In the genomic region with DNA sequence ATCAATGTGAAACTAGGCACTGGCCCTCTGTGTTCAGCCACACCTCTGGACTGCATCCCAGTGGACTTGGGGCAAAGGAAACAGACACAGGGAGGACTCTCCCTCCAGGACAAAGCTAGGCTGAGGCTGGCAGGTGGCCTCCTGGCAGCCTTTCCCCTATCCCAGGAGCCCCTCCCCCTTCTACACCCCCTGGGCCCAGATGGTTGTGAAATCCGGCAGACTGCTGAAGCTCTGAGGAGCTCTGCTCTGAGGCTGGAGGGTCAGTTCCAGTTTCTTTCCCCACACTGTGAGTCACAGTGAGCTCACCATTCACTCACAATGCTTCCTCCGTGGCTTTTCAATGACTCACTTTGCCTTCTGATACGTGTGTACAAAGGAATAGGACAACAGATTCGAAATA, we compare ENCODE assay signal across 8 mouse cellular contexts. TPM values are rescaled to one million over a fixed set of nuclear protein-coding genes. Genes with fewer than 3 reads are reported as not detected.
DNase-seq lines count a peak whose midpoint lies in the region; ATAC-seq and TF ChIP-seq lines count a peak whose summit lies in the region.

No protein-coding gene starts in this region.

- no peak for TF ChIP-seq CTCF in testis, adult 2 months (IDR thresholded peaks at IDR 0.05; ENCODE audit: control insufficient read depth, insufficient read depth, insufficient replicate concordance, low read depth, low read length)

- peak; percentile 44; the same call in 1 of the 2 replicates for ATAC-seq in forebrain, embryonic 12.5 days (ENCODE audit: low FRiP score)
- peak; percentile 57 to 60; a peak in 2 of 4 replicates for ATAC-seq in hematopoietic stem cell, adult 5-6 weeks (replicated peaks in 1 of 2; ENCODE audit: insufficient read depth in 1 of 2, low FRiP score in 2 of 2, low TSS enrichment in 1 of 2, low read depth in 1 of 2, poor library complexity in 2 of 2, severe bottlenecking in 2 of 2)
- peak; percentile 67 for ATAC-seq in midbrain, embryonic 13.5 days

- 0 out of 2 replicates have a peak, but pooled peaks cover 2% of the 10 kb centered on the region for H3K9me3 ChIP-seq in forebrain, embryonic 12.5 days
- no peaks in the 10 kb centered on the region for H3K9me3 ChIP-seq in midbrain, embryonic 13.5 days

- no peak overlapping the region for H3K4me2 ChIP-seq in forebrain, embryonic 12.5 days
- 0 out of 2 replicates have a peak overlapping the region, but pooled peaks have one; percentile 6 for H3K4me2 ChIP-seq in midbrain, embryonic 13.5 days (replicated peaks)

- H3K4me3 ChIP-seq in forebrain, embryonic 12.5 days (replicated peaks), result no peak overlapping the region
- no peak overlapping the region for H3K4me3 ChIP-seq in midbrain, embryonic 13.5 days (replicated peaks)
- H3K4me3 ChIP-seq in testis, adult 2 months (ENCODE audit: control insufficient read depth, low read depth, low read length), result no peak overlapping the region

- no peaks in the 10 kb centered on the region for H3K36me3 ChIP-seq in forebrain, embryonic 12.5 days (replicated peaks)
- H3K36me3 ChIP-seq in midbrain, embryonic 13.5 days, result no peaks in the 10 kb centered on the region
- no peaks in the 10 kb centered on the region for H3K36me3 ChIP-seq in testis, adult 2 months (ENCODE audit: control insufficient read depth, insufficient read depth, low read length)

- no peak for TF ChIP-seq POLR2A in testis, adult 2 months (IDR thresholded peaks at IDR 0.05; ENCODE audit: control insufficient read depth, low read depth, low read length)

- peak; percentile 96 for DNase-seq in 416B (ENCODE audit: low read depth)
- peak; percentile 96 for DNase-seq in NIH3T3 (ENCODE audit: low read depth)
- DNase-seq in layer of hippocampus, postnatal 36 days, result peak; percentile 54 to 56
- DNase-seq in c-Kit-positive CD71-positive TER-119-positive erythroid progenitor cells, embryonic 14.5 days (ENCODE audit: low spot score), result no peak

- H3K27ac ChIP-seq in forebrain, embryonic 12.5 days, result peak overlapping the region; percentile 68
- peak overlapping the region; percentile 36; the same call in 1 of the 2 replicates for H3K27ac ChIP-seq in midbrain, embryonic 13.5 days
- H3K27ac ChIP-seq in testis, adult 2 months (ENCODE audit: control insufficient read depth, insufficient read depth, low read depth, low read length), result peak overlapping the region; percentile 22; the same call in 1 of the 2 replicates

- H3K4me1 ChIP-seq in forebrain, embryonic 12.5 days, result peaks cover 20% of the 10 kb centered on the region
- peaks cover 23% of the 10 kb centered on the region for H3K4me1 ChIP-seq in midbrain, embryonic 13.5 days (replicated peaks)
- H3K4me1 ChIP-seq in testis, adult 2 months (ENCODE audit: control insufficient read depth, insufficient read depth, low read length), result peaks cover 3% of the 10 kb centered on the region

- 3% methylated on average over 4 of the region's 4 CpGs for WGBS in forebrain, embryonic 12.5 days
- WGBS in midbrain, embryonic 13.5 days, result 13% methylated on average over 4 of the region's 4 CpGs

- 0 out of 2 replicates have a peak overlapping the region, but pooled peaks have one; percentile 18 for H3K9ac ChIP-seq in forebrain, embryonic 12.5 days
- peak overlapping the region; percentile 4; the same call in 1 of the 2 replicates for H3K9ac ChIP-seq in midbrain, embryonic 13.5 days (replicated peaks)

- H3K27me3 ChIP-seq in forebrain, embryonic 12.5 days, result no peaks in the 10 kb centered on the region
- H3K27me3 ChIP-seq in midbrain, embryonic 13.5 days, result no peaks in the 10 kb centered on the region
- no peaks in the 10 kb centered on the region for H3K27me3 ChIP-seq in testis, adult 2 months (ENCODE audit: control insufficient read depth, insufficient read depth, low read length)

RNA-seq across cellular contexts. Expression of a gene that starts 29.9 kb away (rescaled TPM):
- 1.7 and 1.8 TPM in 2 replicates for polyA plus RNA-seq in forebrain, embryonic 12.5 days (2016; fragmentation: Nextera tagmentation; extraction: Ambion mirVana)
- total RNA-seq in hematopoietic stem cell, adult 5-6 weeks (2017), result 0.50 TPM in 1 of 2 replicates, not detected in the other
- total RNA-seq in layer of hippocampus, postnatal 36 days (2021), result 1 to 10 TPM; 2.4 to 2.9 TPM
- polyA plus RNA-seq in midbrain, embryonic 13.5 days (2015; fragmentation: Nextera tagmentation; extraction: Ambion mirVana), result 1.1 and 1.6 TPM in 2 replicates
- polyA plus RNA-seq in testis, adult 2 months (2012; rRNA removed), result 0.12 and 0.24 TPM in 2 replicates

RNA-seq across cellular contexts. Expression of a gene that starts 51.9 kb away (rescaled TPM):
- polyA plus RNA-seq in forebrain, embryonic 12.5 days (2016; fragmentation: Nextera tagmentation; extraction: Ambion mirVana), result 0.29 and 0.42 TPM in 2 replicates
- total RNA-seq in hematopoietic stem cell, adult 5-6 weeks (2017), result 9.6 and 11.1 TPM in 2 replicates
- total RNA-seq in layer of hippocampus, postnatal 36 days (2021), result 1 to 10 TPM; 6.3 to 7.7 TPM
- 0.44 and 0.46 TPM in 2 replicates for polyA plus RNA-seq in midbrain, embryonic 13.5 days (2015; fragmentation: Nextera tagmentation; extraction: Ambion mirVana)
- 0.93 and 1.1 TPM in 2 replicates for polyA plus RNA-seq in testis, adult 2 months (2012; rRNA removed)
